Mouse (Mus musculus): Measurements from ENCODE around the gene Zfp74. TPM values are rescaled to one million over a fixed set of nuclear protein-coding genes. Genes with fewer than 3 reads are reported as not detected.
A peak's percentile ranks its signal among the peaks of the same experiment; 100 is the strongest.
"Not testable (repeated sequence)": the region's sequence is repeated elsewhere in the genome, so short reads cannot be mapped to it uniquely, and the experiment has no call there.

The Zfp74 gene
- polyA plus RNA-seq, 1 experiment from 2014 or later: 6.4 TPM

DNA sequence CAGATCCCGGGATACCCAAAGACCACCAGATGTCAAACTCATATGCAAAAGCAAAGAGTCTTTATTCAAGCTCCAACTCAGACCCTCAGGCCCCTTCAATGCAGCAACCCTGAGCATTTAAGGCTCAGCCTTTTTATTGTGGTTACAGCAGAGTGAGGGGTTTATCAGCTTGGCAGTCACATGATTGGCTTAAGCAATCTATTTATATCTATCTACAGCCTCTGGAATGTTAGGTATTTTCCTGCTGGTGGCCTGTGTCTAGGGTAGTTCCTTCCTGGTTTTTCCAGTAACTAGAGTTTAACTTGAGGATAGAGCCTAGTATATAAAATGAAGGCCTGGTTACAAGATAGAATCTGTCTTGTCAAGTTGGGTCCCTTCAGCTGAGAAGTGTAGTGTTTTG is 26.9 kb upstream of the Zfp74 start:
- Histone ChIP-seq H3K27ac (no peak overlapping the region), H3K4me3 (ENCODE audit: inconsistent target) (no peak overlapping the region), H3K79me2 (ENCODE audit: inconsistent target) (peaks cover 17% of the 10 kb centered on the region), H3K36me3 (ENCODE audit: inconsistent target) (no peaks in the 10 kb centered on the region)
- 93% methylated on average over 1 of the region's 1 CpGs for WGBS (ENCODE audit: missing documents)

GRCm38 (mm10) chr7:29970686-29971085 is 16.8 kb upstream of the Zfp74 start:
- 89% methylated on average over 9 of the region's 9 CpGs for WGBS (ENCODE audit: missing documents)
- Histone ChIP-seq H3K36me3 (ENCODE audit: inconsistent target) (no peaks in the 10 kb centered on the region), H3K27ac (no peak overlapping the region), H3K79me2 (ENCODE audit: inconsistent target) (no peaks in the 10 kb centered on the region), H3K4me3 (ENCODE audit: inconsistent target) (no peak overlapping the region)

DNA sequence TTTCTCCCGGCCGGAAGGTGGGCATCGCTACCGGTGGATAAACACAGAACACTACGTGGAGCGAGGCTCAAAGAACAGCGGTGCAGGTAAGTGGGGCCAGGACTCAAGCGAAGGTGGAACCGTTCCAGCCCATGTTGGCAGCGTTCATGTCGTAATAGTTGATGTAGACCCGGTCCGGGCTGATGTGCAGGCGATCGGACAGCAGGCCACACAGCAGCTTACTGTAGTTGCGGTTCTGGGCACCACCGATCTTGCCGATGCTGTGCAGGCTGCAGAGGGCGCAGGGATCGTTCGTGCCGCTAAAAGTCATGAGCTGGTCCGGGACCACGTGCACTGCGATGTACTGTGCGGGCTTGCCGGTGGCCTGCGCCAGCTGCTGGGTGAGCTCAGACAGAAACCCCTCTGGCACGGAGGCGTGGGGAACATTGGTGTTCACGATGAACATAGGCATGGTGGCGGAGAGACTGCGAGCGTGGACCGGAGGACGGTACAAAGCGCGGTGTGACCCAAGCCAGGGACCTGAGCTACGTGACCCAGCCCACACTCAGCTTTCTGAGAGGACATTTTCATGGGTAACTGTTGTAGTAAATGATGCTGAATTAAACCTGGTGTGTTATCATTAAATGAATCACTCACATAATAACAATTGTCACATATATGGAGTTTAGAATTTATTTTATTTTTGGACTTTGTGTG is 11.4 kb upstream of the Zfp74 start:
- not testable (repeated sequence) for H3K4me3 ChIP-seq (ENCODE audit: inconsistent target); H3K79me2 ChIP-seq (ENCODE audit: inconsistent target); H3K27ac ChIP-seq; H3K36me3 ChIP-seq (ENCODE audit: inconsistent target)
- WGBS (ENCODE audit: missing documents): 81% methylated on average over 15 of the region's 39 CpGs

DNA sequence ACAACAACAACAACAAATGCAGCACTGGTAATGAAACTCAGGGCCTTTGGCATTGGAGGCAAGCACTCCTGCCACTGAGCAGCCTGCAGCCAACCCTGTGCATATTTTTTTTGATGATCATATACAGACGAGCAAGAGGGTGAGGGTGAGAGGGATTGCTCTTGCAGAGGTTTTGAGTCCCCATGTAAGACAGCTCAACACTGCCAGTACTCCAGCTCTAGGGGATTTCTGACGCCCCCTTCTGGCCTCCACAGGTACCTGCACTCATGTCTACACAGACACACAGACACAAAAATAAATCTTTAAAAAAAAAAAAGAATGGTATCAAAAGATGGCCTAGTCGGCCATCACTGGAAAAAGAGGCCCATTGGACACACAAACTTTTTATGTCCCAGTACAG is 5.1 kb upstream of the Zfp74 start:
- WGBS (ENCODE audit: missing documents): 72% methylated on average over 3 of the region's 3 CpGs
- Histone ChIP-seq H3K4me3 (ENCODE audit: inconsistent target) (no peak overlapping the region), H3K27ac (no peak overlapping the region), H3K36me3 (ENCODE audit: inconsistent target) (no peaks in the 10 kb centered on the region), H3K79me2 (ENCODE audit: inconsistent target) (no peaks in the 10 kb centered on the region)

DNA sequence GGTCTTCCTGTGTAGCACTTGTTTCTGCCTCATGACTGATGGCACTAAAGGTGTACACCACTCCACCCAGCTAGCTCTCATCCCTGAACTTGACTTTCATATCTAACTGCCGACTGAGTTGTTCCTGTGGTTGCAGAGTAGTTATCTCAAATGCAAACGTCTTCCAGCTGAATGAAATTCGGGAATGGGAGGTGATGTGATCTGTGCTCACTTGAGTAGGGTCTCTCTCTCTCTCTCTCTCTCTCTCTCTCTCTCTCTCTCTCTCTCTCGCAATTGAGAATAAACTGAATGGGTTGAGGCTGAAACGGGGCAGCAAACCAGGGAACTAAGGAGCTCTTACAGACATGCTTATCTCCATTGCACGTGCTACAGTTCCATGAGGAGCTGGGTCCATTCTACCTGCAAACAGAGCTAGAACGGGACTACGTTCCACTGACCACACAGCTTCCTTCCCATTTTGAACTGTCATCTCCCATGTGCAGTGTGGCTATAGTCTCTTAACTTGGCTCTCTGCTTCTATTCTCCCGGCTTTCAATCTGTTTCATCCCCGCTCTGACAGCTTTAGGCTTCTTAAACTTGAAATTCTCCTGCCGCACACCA is 4.3 kb upstream of the Zfp74 start:
- no peak overlapping the region for H3K27ac ChIP-seq
- H3K36me3 ChIP-seq (ENCODE audit: inconsistent target): no peaks in the 10 kb centered on the region
- no peaks in the 10 kb centered on the region for H3K79me2 ChIP-seq (ENCODE audit: inconsistent target)
- H3K4me3 ChIP-seq (ENCODE audit: inconsistent target): no peak overlapping the region
- 55% methylated on average over 11 of the region's 11 CpGs for WGBS (ENCODE audit: missing documents)

GRCm38 (mm10) chr7:29956257-29956656 is 2.4 kb upstream of the Zfp74 start:
- no peaks in the 10 kb centered on the region for H3K36me3 ChIP-seq (ENCODE audit: inconsistent target)
- H3K79me2 ChIP-seq (ENCODE audit: inconsistent target): no peaks in the 10 kb centered on the region; the same call in 1 of the 2 replicates
- 91% methylated on average over 9 of the region's 10 CpGs for WGBS (ENCODE audit: missing documents)
- no peak overlapping the region for H3K4me3 ChIP-seq (ENCODE audit: inconsistent target)
- H3K27ac ChIP-seq: no peak overlapping the region

GRCm38 (mm10) chr7:29954731-29955130 is 842 bp upstream of the Zfp74 start:
- Histone ChIP-seq H3K36me3 (ENCODE audit: inconsistent target) (no peaks in the 10 kb centered on the region), H3K27ac (no peak overlapping the region), H3K79me2 (ENCODE audit: inconsistent target) (no peaks in the 10 kb centered on the region; the same call in 1 of the 2 replicates), H3K4me3 (ENCODE audit: inconsistent target) (peak overlapping the region; percentile 51; the same call in 1 of the 2 replicates)
- WGBS (ENCODE audit: missing documents): 25% methylated on average over 4 of the region's 4 CpGs

GRCm38 (mm10) chr7:29953086-29953485 is 803 bp downstream of the Zfp74 start:
- Histone ChIP-seq H3K4me3 (ENCODE audit: inconsistent target) (peak overlapping the region; percentile 51), H3K36me3 (ENCODE audit: inconsistent target) (no peaks in the 10 kb centered on the region), H3K79me2 (ENCODE audit: inconsistent target) (no peaks in the 10 kb centered on the region; the same call in 1 of the 2 replicates), H3K27ac (peak overlapping the region; percentile 46; the same call in 1 of the 2 replicates)
- 28% methylated on average over 10 of the region's 10 CpGs for WGBS (ENCODE audit: missing documents)

DNA sequence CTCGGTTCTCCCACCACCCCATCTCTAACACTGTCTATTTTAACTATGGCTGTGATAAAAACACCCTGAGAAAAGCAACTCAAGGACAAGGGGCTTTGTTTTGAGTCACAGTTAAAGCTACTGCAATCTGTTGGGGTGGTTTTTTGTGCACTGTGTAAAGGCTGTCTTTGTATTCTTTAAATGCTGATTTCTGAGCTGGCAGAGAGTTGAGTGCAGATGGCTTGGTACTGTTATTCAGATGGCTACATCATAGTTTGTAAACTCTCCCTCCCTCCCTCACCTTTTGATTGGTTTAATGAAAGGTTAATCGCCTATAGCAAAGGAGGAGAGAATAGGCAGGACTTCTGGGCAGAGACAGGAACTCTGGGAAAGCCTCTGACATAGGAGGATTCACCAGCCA is 9.7 kb downstream of the Zfp74 start:
- no peak overlapping the region for H3K4me3 ChIP-seq (ENCODE audit: inconsistent target)
- no peaks in the 10 kb centered on the region for H3K79me2 ChIP-seq (ENCODE audit: inconsistent target)
- H3K36me3 ChIP-seq (ENCODE audit: inconsistent target): no peaks in the 10 kb centered on the region; the same call in 1 of the 2 replicates
- no peak overlapping the region for H3K27ac ChIP-seq
- 97% methylated on average over 2 of the region's 2 CpGs for WGBS (ENCODE audit: missing documents)

DNA sequence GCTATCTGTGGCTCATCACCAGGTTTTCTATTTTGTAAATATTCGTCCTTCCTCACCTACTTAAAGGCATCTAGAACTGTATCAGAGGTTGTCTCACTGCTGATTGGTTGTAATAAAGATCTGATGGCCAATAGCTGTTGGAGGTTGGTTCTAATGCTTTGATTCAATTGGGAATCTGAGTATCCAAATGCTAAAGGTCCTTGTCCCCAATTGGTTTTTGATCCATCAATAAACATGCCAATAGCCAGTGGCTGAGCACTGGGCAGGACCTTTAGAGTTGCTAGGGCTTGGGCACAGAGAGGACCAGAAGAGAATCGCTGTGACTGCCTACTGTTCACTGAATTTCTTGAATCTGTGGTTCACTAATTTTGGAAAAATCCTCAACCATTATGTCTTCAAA is 10.2 kb downstream of the Zfp74 start:
- H3K79me2 ChIP-seq (ENCODE audit: inconsistent target): no peaks in the 10 kb centered on the region
- H3K27ac ChIP-seq: no peak overlapping the region
- 90% methylated on average over 2 of the region's 2 CpGs for WGBS (ENCODE audit: missing documents)
- H3K4me3 ChIP-seq (ENCODE audit: inconsistent target): no peak overlapping the region
- no peaks in the 10 kb centered on the region; the same call in 1 of the 2 replicates for H3K36me3 ChIP-seq (ENCODE audit: inconsistent target)

DNA sequence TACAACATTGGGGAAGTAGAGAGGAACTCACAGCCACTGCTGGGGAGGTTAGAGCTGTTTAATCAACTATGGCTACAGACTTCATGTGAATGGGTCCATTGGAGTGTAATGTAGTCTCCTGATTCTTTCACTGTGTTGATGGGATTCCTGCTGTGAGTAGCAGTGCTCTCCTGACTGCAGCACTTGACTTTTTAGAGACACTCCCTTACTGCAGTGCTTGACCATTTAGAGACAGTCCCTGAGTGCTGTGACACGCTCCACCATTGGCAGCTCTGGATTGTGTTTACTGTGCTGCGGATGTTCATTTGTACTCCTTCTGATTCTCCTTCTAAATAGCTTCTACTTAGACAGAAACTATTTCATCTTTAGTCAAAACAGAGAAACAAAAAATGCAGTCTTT is 11.1 kb downstream of the Zfp74 start:
- no peaks in the 10 kb centered on the region for H3K79me2 ChIP-seq (ENCODE audit: inconsistent target)
- H3K27ac ChIP-seq: no peak overlapping the region
- 100% methylated on average over 2 of the region's 2 CpGs for WGBS (ENCODE audit: missing documents)
- no peaks in the 10 kb centered on the region; the same call in 1 of the 2 replicates for H3K36me3 ChIP-seq (ENCODE audit: inconsistent target)
- no peak overlapping the region for H3K4me3 ChIP-seq (ENCODE audit: inconsistent target)

- no peak overlapping the region for H3K27ac ChIP-seq
- no peak overlapping the region for H3K4me3 ChIP-seq (ENCODE audit: inconsistent target)
- 97% methylated on average over 11 of the region's 11 CpGs for WGBS (ENCODE audit: missing documents)
- H3K79me2 ChIP-seq (ENCODE audit: inconsistent target): no peaks in the 10 kb centered on the region
- H3K36me3 ChIP-seq (ENCODE audit: inconsistent target): peaks cover 6% of the 10 kb centered on the region; the same call in 1 of the 2 replicates
Measured at GRCm38 (mm10) chr7:29941027-29941426, 12.9 kb downstream of the Zfp74 start.

DNA sequence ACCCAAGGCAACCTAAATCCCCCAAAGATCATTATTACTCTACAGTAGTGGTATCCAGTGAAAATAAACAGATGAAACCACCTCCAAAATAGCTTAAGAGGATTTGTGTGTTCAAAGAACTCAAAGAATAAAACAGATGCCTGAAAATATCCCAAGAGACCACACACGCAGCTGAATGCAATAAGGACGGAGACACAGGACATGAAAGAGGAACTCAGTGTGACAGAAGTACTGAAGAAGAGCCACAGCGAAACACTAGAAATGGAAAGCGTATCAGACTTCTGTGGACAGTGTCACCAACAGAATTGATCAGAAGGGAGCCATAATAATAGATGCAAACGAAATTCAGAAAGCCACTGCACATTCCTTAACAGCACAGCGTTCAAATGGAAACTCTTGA is 15.0 kb downstream of the Zfp74 start:
- peaks cover 27% of the 10 kb centered on the region for H3K36me3 ChIP-seq (ENCODE audit: inconsistent target)
- no peak overlapping the region for H3K4me3 ChIP-seq (ENCODE audit: inconsistent target)
- H3K79me2 ChIP-seq (ENCODE audit: inconsistent target): no peaks in the 10 kb centered on the region
- WGBS (ENCODE audit: missing documents): 56% methylated on average over 6 of the region's 6 CpGs
- H3K27ac ChIP-seq: no peak overlapping the region

GRCm38 (mm10) chr7:29922780-29923179 is 31.1 kb downstream of the Zfp74 start:
- no peak overlapping the region for H3K27ac ChIP-seq
- H3K79me2 ChIP-seq (ENCODE audit: inconsistent target): no peaks in the 10 kb centered on the region
- WGBS (ENCODE audit: missing documents): 91% methylated on average over 2 of the region's 2 CpGs
- no peaks in the 10 kb centered on the region for H3K36me3 ChIP-seq (ENCODE audit: inconsistent target)
- no peak overlapping the region for H3K4me3 ChIP-seq (ENCODE audit: inconsistent target)

- 90% methylated on average over 6 of the region's 6 CpGs for WGBS (ENCODE audit: missing documents)
- no peaks in the 10 kb centered on the region for H3K79me2 ChIP-seq (ENCODE audit: inconsistent target)
- no peak overlapping the region for H3K27ac ChIP-seq
- no peaks in the 10 kb centered on the region for H3K36me3 ChIP-seq (ENCODE audit: inconsistent target)
- H3K4me3 ChIP-seq (ENCODE audit: inconsistent target): no peak overlapping the region
Measured at GRCm38 (mm10) chr7:29921439-29922093, 32.3 kb downstream of the Zfp74 start.

Data from macrophage (primary cell).